Mouse (Mus musculus) spleen, postnatal 4 days (tissue): ENCODE results near the gene Fam20c.

Experiments used
- DNase-seq, 2 experiments: peaks; one replicate each; pipeline ENCODE4 v3.0.0; 2022; ENCODE audit warnings: low spot score in 2 of 2

Gene Fam20c

DNA sequence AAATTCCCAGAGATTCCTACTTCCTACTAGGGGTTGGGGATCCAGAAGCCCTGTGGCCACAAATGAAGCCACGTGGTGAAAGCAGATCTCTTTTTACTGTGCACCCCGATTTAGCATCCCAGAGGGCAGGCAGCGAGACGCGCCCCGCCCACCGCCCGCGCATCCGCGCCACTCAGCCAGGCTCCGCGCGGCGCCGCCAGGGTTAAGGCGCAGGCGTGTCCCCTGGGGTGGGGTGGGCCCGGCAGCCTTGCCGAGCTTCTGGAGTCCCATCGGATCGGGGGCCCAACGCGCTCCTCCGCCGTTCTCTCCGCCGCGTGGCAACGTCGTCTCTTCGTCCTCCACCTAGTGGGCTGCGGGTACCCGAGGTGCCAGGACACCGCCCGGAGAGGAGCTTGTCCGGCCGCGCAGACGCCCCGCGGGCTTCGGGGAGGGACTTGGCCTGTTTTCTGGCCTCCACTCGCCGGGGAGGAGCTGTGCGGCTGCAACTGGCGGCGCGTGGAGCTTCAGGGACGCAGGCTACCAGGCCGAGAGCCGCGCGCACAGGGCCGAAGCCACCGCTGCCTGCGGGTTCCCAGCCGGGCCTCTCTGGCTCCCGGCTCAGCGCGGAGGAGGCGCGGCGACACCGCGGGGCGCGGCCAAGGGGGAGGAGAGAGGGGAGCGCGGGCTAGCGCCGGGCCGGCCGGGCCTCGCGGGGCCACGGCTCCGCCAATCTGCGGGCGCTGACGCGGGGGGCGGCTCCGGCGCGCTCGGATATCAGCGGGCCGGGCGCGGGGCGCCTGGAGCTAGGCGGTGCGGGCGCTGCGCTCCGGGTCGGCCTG lies at the start of gene Fam20c:
TSS of gene Fam20c (plus strand) at position 212 of the 818 bp plus-strand sequence.
- DNase-seq: peak; percentile 17 to 67

DNA sequence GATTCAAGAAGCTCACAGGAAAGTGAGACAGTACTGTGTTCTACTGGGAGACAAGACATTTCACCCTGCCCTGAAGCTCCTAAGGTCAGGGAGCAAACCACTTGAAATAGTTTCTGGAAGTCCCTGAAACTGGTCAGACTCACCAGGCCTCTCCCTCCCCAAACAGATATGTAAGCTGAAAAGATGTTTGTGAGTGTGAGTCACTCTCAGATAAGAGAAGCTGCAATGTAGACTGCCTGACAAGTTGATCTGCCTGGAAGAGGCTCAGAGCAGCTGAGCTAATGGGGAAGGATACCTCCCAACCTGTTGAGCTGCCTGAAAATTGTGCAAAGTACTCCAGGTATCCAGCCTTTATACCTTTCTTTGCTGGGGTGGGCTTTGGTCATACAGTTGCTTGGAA lies 46.9 kb upstream of the Fam20c start:
- no peak for DNase-seq

GRCm38 (mm10) chr5:138708591-138708990 lies 45.7 kb upstream of the Fam20c start:
- no peak for DNase-seq

GRCm38 (mm10) chr5:138715561-138716095 lies 38.7 kb upstream of the Fam20c start:
- no peak for DNase-seq

DNA sequence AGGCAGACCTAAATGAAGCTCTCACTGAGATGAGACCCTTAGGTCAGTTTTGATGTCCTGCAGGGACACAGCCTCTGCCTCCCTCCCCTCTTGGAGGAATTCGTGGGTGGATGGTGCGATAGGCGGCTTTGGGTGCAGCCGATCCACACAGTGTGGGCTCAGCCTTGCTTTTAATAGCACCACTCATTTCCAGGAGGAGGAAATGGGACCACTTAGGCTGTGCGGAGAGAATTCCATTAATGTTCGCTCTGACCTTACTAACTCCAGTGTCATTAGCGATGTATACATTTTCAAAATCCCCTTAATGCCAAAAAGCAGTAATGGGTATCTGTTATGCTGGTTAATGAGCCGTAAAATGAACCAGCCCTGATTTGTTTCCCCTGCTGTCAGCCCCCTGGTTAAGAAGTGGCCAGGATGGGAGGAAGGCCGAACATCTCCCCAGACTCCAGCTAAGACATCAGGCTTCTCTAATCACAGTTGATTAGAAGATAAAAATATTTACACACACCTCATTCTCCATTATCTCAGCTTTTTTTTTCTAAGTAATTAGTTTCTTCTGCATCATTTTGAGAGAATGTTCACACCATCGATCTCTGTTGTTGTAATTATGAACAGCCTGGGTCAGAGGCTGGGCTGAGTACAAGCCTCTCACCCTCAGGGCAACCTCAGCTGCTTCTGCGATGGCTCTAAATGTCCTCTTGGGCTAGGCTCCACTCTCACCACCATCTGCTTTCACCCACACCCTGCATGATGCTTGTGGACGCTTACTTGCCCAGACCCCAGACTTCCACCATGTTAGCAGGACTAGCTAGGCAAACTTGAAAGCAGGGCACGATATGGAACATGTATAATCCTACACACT lies 33.8 kb upstream of the Fam20c start:
- no peak for DNase-seq

- no peak for DNase-seq
Observed at GRCm38 (mm10) chr5:138724417-138724816, 29.9 kb upstream of the Fam20c start.

GRCm38 (mm10) chr5:138725151-138725550 lies 29.2 kb upstream of the Fam20c start:
- DNase-seq: no peak

- no peak for DNase-seq
Observed at GRCm38 (mm10) chr5:138730863-138731262, 23.5 kb upstream of the Fam20c start.

GRCm38 (mm10) chr5:138733317-138733899 lies 20.9 kb upstream of the Fam20c start:
- no peak for DNase-seq

DNA sequence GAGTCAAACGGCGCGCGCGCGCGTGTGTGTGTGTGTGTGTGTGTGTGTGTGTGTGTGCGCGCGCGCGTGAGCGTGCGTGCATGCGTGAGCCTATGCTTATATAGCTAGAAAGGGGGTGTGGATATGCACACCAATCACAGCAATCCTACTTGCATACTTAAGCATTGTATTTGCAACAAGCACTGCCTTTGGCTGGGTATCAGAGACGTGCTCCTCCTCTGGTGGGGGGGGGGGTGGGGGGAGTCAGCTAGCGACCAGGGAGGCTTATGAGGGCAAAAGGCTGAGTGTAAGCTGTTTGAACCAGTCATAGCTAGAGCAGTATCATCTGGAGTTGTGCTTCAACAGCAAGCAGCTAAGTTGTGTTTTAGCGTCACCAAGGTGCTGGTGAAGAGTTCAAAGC lies 20.3 kb upstream of the Fam20c start:
- DNase-seq: no peak

GRCm38 (mm10) chr5:138735201-138735757 lies 19.0 kb upstream of the Fam20c start:
- no peak for DNase-seq

- DNase-seq: no peak
Observed at GRCm38 (mm10) chr5:138740150-138740549, 14.2 kb upstream of the Fam20c start.

- DNase-seq: no peak
Observed at GRCm38 (mm10) chr5:138741516-138741915, 12.8 kb upstream of the Fam20c start.

DNA sequence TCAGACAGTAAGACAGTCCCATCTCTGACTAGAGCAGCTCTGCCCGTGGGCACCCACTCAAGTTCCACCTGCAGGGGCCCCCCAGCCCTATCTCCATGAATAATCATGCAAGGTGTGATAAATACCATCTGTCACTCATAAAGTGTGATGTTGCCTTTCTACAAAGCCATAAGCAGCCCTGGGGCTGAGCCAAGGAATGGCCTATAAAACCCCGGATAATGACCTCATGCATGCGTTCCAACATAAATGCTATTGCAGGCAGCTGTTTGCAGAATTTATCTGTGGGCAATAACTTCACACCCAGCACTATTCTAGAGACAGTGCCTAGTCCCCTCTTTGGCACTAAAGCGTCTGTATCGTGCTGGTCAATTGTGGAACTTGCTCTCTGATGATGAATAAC lies 12.0 kb upstream of the Fam20c start:
- no peak for DNase-seq

- DNase-seq: no peak
Observed at GRCm38 (mm10) chr5:138743631-138744030, 10.7 kb upstream of the Fam20c start.

- DNase-seq: no peak
Observed at GRCm38 (mm10) chr5:138745378-138746099, 8.8 kb upstream of the Fam20c start.

DNA sequence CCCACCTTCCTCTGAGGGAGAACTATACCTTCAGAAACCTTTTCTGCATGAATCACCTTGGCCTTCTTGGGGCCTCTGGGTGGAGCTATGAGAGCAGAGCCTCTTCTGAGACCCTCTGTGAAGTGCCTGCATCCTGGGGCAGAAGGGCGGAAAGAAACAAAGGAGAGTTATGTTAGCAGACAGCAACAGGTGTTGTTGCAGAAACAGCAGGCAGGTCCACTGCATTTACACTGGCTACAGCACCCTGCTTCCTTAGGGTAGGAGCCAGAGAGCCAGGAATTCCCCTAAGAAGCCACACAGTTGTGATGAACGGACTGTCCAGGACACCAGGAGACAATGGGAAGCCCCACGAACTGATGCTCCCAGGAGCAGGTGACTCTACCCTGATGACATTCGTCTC lies 1.0 kb upstream of the Fam20c start:
- DNase-seq: no peak

DNA sequence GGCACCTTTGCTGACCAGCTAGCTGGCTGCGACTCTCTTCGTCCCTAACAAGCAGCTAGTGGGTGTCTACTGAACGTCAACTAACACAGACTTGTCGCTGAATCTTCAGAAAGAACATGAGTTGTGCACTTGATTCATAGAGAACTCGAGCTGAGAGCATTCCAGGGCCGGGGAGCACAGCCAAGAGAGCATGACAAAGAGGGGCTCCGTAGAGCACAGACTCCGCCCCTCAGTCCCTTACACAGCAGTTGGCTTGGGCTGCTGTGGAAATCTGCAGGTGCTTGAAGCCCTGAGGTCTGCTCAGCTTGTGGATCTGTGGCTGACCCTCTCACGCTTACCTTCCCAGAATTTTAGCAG lies 390 bp upstream of the Fam20c start:
- no peak for DNase-seq

DNA sequence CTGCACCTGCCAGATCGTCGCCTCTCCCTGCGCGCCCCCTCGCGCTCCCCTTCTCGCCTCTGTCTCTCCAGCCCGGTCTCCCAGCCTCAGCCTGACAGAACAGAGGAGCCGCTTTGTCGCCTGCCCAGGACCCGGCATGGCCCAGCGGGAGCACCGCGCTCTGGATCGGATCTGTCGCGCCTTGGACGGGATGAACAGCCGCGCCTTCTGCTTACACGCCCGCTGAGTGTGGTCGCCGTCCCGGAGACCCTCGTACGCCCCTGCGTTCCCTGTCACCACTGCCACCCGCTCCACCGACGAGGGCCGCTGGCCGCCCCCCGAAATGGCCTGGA lies 773 bp downstream of the Fam20c start:
- no peak for DNase-seq

DNA sequence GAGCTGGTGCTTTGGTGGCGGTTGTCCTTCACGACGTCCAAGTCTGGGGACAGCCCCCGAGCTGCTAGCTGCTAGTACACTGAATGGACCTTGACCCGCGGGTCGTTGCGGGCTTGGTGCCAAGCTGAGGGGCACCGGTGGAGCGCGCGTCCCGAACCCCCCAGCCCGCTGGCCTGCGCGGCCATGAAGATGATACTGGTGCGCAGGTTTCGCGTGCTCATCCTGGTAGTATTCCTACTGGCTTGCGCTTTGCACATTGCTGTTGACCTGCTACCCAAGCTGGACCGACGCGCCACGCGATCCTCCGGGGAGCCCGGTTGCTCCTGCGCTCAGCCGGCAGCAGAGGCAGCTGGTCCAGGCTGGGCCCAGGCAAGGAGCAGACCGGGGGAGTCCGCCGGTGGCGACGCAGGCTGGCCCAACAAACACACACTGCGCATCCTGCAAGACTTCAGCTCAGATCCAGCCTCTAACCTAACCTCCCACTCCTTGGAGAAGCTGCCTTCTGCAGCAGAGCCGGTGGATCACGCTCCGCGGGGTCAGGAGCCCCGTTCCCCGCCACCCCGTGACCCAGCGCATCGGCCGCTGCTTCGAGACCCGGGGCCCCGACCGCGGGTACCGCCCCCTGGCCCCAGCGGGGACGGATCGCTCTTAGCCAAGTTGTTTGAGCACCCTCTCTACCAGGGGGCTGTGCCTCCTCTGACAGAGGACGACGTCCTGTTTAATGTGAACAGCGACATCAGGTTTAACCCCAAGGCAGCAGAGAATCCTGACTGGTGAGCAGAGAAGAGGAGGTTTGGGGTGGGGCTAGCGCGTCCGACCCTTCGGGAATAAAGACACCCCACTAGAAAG lies 1.4 kb downstream of the Fam20c start:
- peak in 1 of 2 experiments; percentile 65 for DNase-seq
